In genomic region chr19:46395109-46396009, GRCm38 (mm10) we compare ENCODE assay signal across 8 mouse cellular contexts. TPM values are rescaled to one million over a fixed set of nuclear protein-coding genes. Genes with fewer than 3 reads are reported as not detected.
A peak's percentile ranks its signal among the peaks of the same experiment; 100 is the strongest.
DNase-seq lines count a peak whose midpoint lies in the region; ATAC-seq lines count a peak whose summit lies in the region.

Actr1a (minus strand) TSS chr19:46395748.

- peaks cover 41% of the 10 kb centered on the region for H3K4me1 ChIP-seq in hindbrain, embryonic 12.5 days

- H3K4me3 ChIP-seq in hindbrain, embryonic 12.5 days: peak within 1 kb of the TSS; percentile 67

- peak within 1 kb of the TSS; percentile 74 for H3K27ac ChIP-seq in hindbrain, embryonic 12.5 days

- ATAC-seq in hindbrain, embryonic 12.5 days (ENCODE audit: low FRiP score): peak; percentile 94

- H3K36me3 ChIP-seq in hindbrain, embryonic 12.5 days: no peaks in the 10 kb centered on the region

- peak within 1 kb of the TSS; percentile 94 for H3K4me2 ChIP-seq in hindbrain, embryonic 12.5 days (replicated peaks)

- DNase-seq in Muller cell, postnatal 12 days (ENCODE audit: inconsistent ontology term): peak; percentile 98
- peak; percentile 97 for DNase-seq in cerebellum, adult 9-11 months
- peak; percentile 94 to 96 for DNase-seq in frontal cortex, postnatal 10 days (ENCODE audit: low spot score in 2 of 2)
- DNase-seq in layer of hippocampus, postnatal 14 days (ENCODE audit: low spot score in 2 of 2): peak; percentile 99
- peak; percentile 98 for DNase-seq in lung, postnatal 14 days
- peak; percentile 99 for DNase-seq in retina, adult 2 months (ENCODE audit: low read depth, low spot score)
- peak; percentile 95 to 96 for DNase-seq in thymus, postnatal 36 days

- H3K27me3 ChIP-seq in hindbrain, embryonic 12.5 days: no peaks in the 10 kb centered on the region

- H3K9me3 ChIP-seq in hindbrain, embryonic 12.5 days (replicated peaks): no peaks in the 10 kb centered on the region

- H3K9ac ChIP-seq in hindbrain, embryonic 12.5 days: peak within 1 kb of the TSS; percentile 75

- under 1% methylated on average over 51 of the region's 51 CpGs for whole genome bisulfite sequencing in hindbrain, embryonic 12.5 days

RNA-seq across cellular contexts. Expression of gene Actr1a, which starts in this region (rescaled TPM):
- polyA plus RNA-seq in hindbrain, embryonic 12.5 days (2016; fragmentation: Nextera tagmentation; extraction: Ambion mirVana): 240 and 246 TPM in 2 replicates
- 100 to 1,000 TPM; 207 to 220 TPM for total RNA-seq in layer of hippocampus, postnatal 14 days (2021)

Comparison
In these comparisons a context has a peak if more than half of its experiments do, and no peak if none do; other contexts are left out.
1. Peak in every context shown above with its lines: DNase-seq, ATAC-seq, H3K4me3 ChIP-seq and H3K27ac ChIP-seq.